Mouse (Mus musculus): ENCODE data around the gene Reep6.

GRCm38 (mm10) chr10:80302082-80302355, 27.7 kb upstream of the Reep6 start:
- TF ChIP-seq CTCF (IDR thresholded peaks at IDR 0.05; ENCODE audit: low read depth, low read length) (no peak), POLR2A (IDR thresholded peaks at IDR 0.05; ENCODE audit: extremely low read depth, insufficient read depth, low read length) (no peak)

Data from liver, adult 2 months (tissue).